Mouse (Mus musculus) liver, postnatal 0 days (tissue): ENCODE measurements at regions not wholly inside any gene's neighbourhood (a gene's known extent, or its start where the extent isn't known, plus 50 kb on each side); places are given as distances from the start of the nearest gene placed in this dataset.

Experiments
- CTCF ChIP-seq: sonication (generic); IDR thresholded peaks from 2 replicates; pipeline ENCODE4 v1.5.1; 2016; ENCODE audit warnings: antibody characterized with exemption, low read depth
- EP300 ChIP-seq: IDR thresholded peaks from 2 replicates; pipeline ENCODE4 v1.6.1; 2016; ENCODE audit warnings: antibody characterized with exemption, low read depth, mild to moderate bottlenecking

DNA sequence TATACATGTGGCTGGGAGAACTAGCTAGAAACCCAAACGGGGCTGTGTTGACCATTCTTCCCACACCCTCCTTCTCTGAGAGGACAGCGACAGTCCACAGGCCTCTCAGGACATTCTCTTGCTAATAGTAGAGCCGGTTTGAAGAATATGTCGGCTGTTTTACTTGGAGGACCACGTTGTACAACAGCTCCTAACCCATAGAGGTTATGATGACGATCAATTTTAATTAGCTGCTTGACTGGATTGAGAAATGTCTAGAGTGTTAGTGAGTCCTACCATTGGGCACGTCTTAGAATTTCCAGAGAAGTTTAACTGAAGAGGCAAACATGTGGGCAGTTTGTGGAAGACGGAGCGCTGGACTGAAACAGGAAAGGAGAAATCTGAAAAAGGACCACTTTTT is 79.7 kb upstream of the Tmem132d start:
- no peak for TF ChIP-seq CTCF
- TF ChIP-seq EP300, result no peak
